Mouse (Mus musculus) liver, embryonic 14.5 days (tissue): ENCODE measurements around the gene Cope.

Experiments used
- CTCF ChIP-seq: IDR thresholded peaks from 2 replicates; pipeline ENCODE4 v1.5.1; 2016; ENCODE audit warnings: antibody characterized with exemption, low read depth, control low read depth
- EP300 ChIP-seq: IDR thresholded peaks from 2 replicates; pipeline ENCODE4 v1.6.1; 2016; ENCODE audit warnings: antibody characterized with exemption, low read depth

GRCm38 (mm10) chr8:70342007-70342406, 39.7 kb downstream of the Cope start:
- TF ChIP-seq CTCF: no peak
- TF ChIP-seq EP300: no peak
